Mouse (Mus musculus) right cerebral cortex, postnatal 14 days (tissue): ENCODE measurements at regions not wholly inside any gene's neighbourhood (a gene's known extent, or its start where the extent isn't known, plus 50 kb on each side); places are given as distances from the start of the nearest gene placed in this dataset.

Experiments
- DNase-seq: peaks from one replicate; pipeline ENCODE4 v3.0.0; 2022

GRCm38 (mm10) chr12:78118131-78118530, 75.9 kb upstream of the Gm6657 start:
- DNase-seq = no peak

- DNase-seq = no peak
Observed at GRCm38 (mm10) chr12:78119246-78119645, 74.8 kb upstream of the Gm6657 start.

- no peak for DNase-seq
Observed at GRCm38 (mm10) chr12:78119855-78120254, 74.2 kb upstream of the Gm6657 start.

- DNase-seq = no peak
Observed at GRCm38 (mm10) chr12:78129130-78129845, 64.8 kb upstream of the Gm6657 start.

GRCm38 (mm10) chr12:78132016-78132797, 61.8 kb upstream of the Gm6657 start:
- no peak for DNase-seq

GRCm38 (mm10) chr12:78133341-78133740, 60.7 kb upstream of the Gm6657 start:
- no peak for DNase-seq

- DNase-seq = no peak
Observed at GRCm38 (mm10) chr12:78133984-78134383, 60.1 kb upstream of the Gm6657 start.

GRCm38 (mm10) chr12:78137196-78137595, 56.8 kb upstream of the Gm6657 start:
- no peak for DNase-seq

- no peak for DNase-seq
Observed at GRCm38 (mm10) chr12:78138467-78138866, 55.6 kb upstream of the Gm6657 start.
